Comparison of ENCODE assay signal across 13 mouse cellular contexts in the genomic region with DNA sequence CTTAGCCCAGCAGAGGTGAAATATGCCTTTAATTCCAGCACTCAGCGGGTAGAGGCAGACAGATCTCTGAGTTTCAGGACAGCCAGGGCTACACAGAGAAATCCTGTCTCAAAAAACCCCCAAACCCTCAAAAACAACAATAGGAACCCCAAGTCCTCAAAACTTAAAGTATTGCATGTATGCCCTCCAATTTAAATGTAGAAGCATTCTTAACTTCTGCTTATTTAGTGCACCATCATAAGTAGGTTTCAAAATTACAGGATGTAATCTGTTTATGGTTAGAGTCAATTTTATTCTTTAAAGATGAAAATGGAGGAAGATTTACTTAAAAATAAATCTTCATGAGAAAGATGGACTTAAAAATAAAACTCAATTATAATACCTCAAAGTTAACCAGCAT.
"Had no signal": no experiment of that assay in that cellular context is flagged by ENCODE, and none has a peak within 500 bp of the region (broad histone marks: within the 10 kb centered on the region; RNA-seq: fewer than 3 reads in every experiment).

No protein-coding gene starts in this region.

- ATAC-seq: midbrain, embryonic 16.5 days had no signal

- DNase-seq: lung, adult 18-20 months; lung, embryonic 14.5 days; lung, postnatal 10 days; lung, postnatal 4 days; midbrain, embryonic 14.5 days; retina, postnatal 1 day; right cerebral cortex, adult 18-20 months; right cerebral cortex, postnatal 25 days; spleen, adult 18-20 months; thymus, adult 18-20 months; thymus, postnatal 14 days; thymus, postnatal 36 days had no signal
